ENCODE assay signal across 10 mouse cellular contexts in genomic region chr19:30118344-30119312, GRCm38 (mm10). TPM values are rescaled to one million over a fixed set of nuclear protein-coding genes. Genes with fewer than 3 reads are reported as not detected.
DNase-seq lines count a peak whose midpoint lies in the region; ATAC-seq lines count a peak whose summit lies in the region.
"Had no signal": no experiment of that assay in that cellular context is flagged by ENCODE, and none has a peak within 500 bp of the region (broad histone marks: within the 10 kb centered on the region; RNA-seq: fewer than 3 reads in every experiment).

No protein-coding gene starts in this region.

- H3K4me3 ChIP-seq in forebrain, embryonic 11.5 days (ENCODE audit: low read depth, low read length): no peak overlapping the region
- H3K4me3 ChIP-seq in neural tube, embryonic 15.5 days (replicated peaks): no peak overlapping the region

- no peaks in the 10 kb centered on the region; the same call in 1 of the 2 replicates for H3K36me3 ChIP-seq in forebrain, embryonic 11.5 days (ENCODE audit: control insufficient read depth, insufficient read depth, low read length)
- no peaks in the 10 kb centered on the region for H3K36me3 ChIP-seq in neural tube, embryonic 15.5 days

- DNase-seq in kidney, adult 11 months: peak; percentile 67
- no peak for DNase-seq in kidney, postnatal 14 days
- no peak for DNase-seq in forebrain, embryonic 11.5 days (ENCODE audit: low spot score)
- peak; percentile 47 to 62 for DNase-seq in kidney, postnatal 36 days
- no peak for DNase-seq in B cell, adult 2 months
- no peak for DNase-seq in urinary bladder, postnatal 14 days (ENCODE audit: low spot score)
- DNase-seq in adrenal gland, postnatal 25 days: no peak
- DNase-seq: gastrocnemius, postnatal 25 days had no signal

- H3K4me2 ChIP-seq in forebrain, embryonic 11.5 days (ENCODE audit: low read depth, low read length, severe bottlenecking): no peak overlapping the region
- H3K4me2 ChIP-seq in neural tube, embryonic 15.5 days: no peak overlapping the region
- H3K4me2 ChIP-seq: lung, embryonic 14.5 days had no signal

- WGBS in forebrain, embryonic 11.5 days: 87% methylated on average over 17 of the region's 17 CpGs
- 87% methylated on average over 17 of the region's 17 CpGs for WGBS in neural tube, embryonic 15.5 days

- H3K9ac ChIP-seq in forebrain, embryonic 11.5 days (ENCODE audit: low read length): no peak overlapping the region
- no peak overlapping the region for H3K9ac ChIP-seq in neural tube, embryonic 15.5 days (replicated peaks)
- H3K9ac ChIP-seq: lung, embryonic 14.5 days had no signal

- H3K27ac ChIP-seq in forebrain, embryonic 11.5 days (ENCODE audit: low read depth, low read length): peak overlapping the region; percentile 75
- H3K27ac ChIP-seq in neural tube, embryonic 15.5 days (replicated peaks): peak overlapping the region; percentile 69; the same call in 1 of the 2 replicates

- H3K4me1 ChIP-seq in forebrain, embryonic 11.5 days (replicated peaks; ENCODE audit: control insufficient read depth, insufficient read depth, low read length): peaks cover 6% of the 10 kb centered on the region
- H3K4me1 ChIP-seq in neural tube, embryonic 15.5 days: peaks cover 33% of the 10 kb centered on the region

- no peaks in the 10 kb centered on the region for H3K9me3 ChIP-seq in forebrain, embryonic 11.5 days (ENCODE audit: control insufficient read depth, low read length)
- H3K9me3 ChIP-seq in neural tube, embryonic 15.5 days (replicated peaks): no peaks in the 10 kb centered on the region

- ATAC-seq in forebrain, embryonic 11.5 days (replicated peaks; ENCODE audit: low FRiP score): peak; percentile 55
- ATAC-seq in neural tube, embryonic 15.5 days (ENCODE audit: low FRiP score): peak; percentile 26; the same call in 1 of the 2 replicates

- H3K27me3 ChIP-seq in forebrain, embryonic 11.5 days (ENCODE audit: control insufficient read depth, insufficient read depth, low read length): no peaks in the 10 kb centered on the region
- no peaks in the 10 kb centered on the region for H3K27me3 ChIP-seq in neural tube, embryonic 15.5 days (replicated peaks)

RNA-seq across cellular contexts. Expression of gene Gldc, which starts 56.6 kb away (rescaled TPM):
- 50.8 and 52.6 TPM in 2 replicates for polyA plus RNA-seq in forebrain, embryonic 11.5 days (2014; fragmentation: Nextera tagmentation; extraction: Ambion mirVana)
- polyA plus RNA-seq in neural tube, embryonic 15.5 days (2015; fragmentation: Nextera tagmentation; extraction: Ambion mirVana): 5.0 and 5.2 TPM in 2 replicates
- total RNA-seq in adrenal gland, postnatal 25 days (2021): 1.1 and 1.2 TPM in 2 replicates

Comparison
In these comparisons a context has a peak if more than half of its experiments do, and no peak if none do; other contexts are left out.
1. DNase-seq: peak in kidney, adult 11 months (single experiment) and kidney, postnatal 36 days (2 of 2); none in kidney, postnatal 14 days (single experiment), forebrain, embryonic 11.5 days (single experiment), B cell, adult 2 months (0 of 2), urinary bladder, postnatal 14 days (single experiment) and adrenal gland, postnatal 25 days (single experiment).